Mouse (Mus musculus): ENCODE data around the gene Plrg1. TPM values are rescaled to one million over a fixed set of nuclear protein-coding genes. Genes with fewer than 3 reads are reported as not detected.

The Plrg1 gene
- polyA plus RNA-seq, 1 experiment, result 2.5 TPM

GRCm38 (mm10) chr3:83080567-83081055 lies 25.3 kb downstream of the Plrg1 start:
- H3K27me3 ChIP-seq (replicated peaks), result no peaks in the 10 kb centered on the region
- no peaks in the 10 kb centered on the region for H3K36me3 ChIP-seq (replicated peaks; ENCODE audit: low read length)
- TF ChIP-seq GATA1 (IDR thresholded peaks at IDR 0.05; ENCODE audit: borderline replicate concordance, low read length) (no peak), FLI1 (IDR thresholded peaks at IDR 0.05; ENCODE audit: low read length) (no peak)
- H3K4me3 ChIP-seq (replicated peaks), result peak overlapping the region; percentile 88
- peaks cover 9% of the 10 kb centered on the region for H3K4me1 ChIP-seq
- peaks cover 6% of the 10 kb centered on the region for H3K9me3 ChIP-seq

DNA sequence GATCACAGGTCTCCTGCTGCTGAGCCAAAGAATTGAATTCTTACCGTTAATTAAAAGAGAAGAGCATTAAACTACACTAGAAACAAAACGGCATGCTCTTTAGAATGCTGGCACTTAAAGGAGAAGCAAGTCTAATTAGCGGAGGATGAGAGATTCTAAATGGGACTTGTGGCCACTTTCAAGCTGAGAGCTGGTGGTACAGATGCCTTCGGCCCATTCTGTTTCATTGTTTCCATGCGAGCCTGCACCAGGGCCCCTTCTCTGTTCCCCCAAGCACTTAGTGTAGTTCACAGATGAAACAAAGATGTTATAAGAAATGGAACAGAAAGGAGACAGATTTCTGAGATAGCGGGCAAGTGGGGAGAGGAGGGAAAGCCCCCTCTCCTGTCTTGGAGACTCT lies 42.3 kb downstream of the Plrg1 start:
- TF ChIP-seq GATA1 (IDR thresholded peaks at IDR 0.05; ENCODE audit: borderline replicate concordance, low read length), result no peak
- no peak for TF ChIP-seq FLI1 (IDR thresholded peaks at IDR 0.05; ENCODE audit: low read length)

DNA sequence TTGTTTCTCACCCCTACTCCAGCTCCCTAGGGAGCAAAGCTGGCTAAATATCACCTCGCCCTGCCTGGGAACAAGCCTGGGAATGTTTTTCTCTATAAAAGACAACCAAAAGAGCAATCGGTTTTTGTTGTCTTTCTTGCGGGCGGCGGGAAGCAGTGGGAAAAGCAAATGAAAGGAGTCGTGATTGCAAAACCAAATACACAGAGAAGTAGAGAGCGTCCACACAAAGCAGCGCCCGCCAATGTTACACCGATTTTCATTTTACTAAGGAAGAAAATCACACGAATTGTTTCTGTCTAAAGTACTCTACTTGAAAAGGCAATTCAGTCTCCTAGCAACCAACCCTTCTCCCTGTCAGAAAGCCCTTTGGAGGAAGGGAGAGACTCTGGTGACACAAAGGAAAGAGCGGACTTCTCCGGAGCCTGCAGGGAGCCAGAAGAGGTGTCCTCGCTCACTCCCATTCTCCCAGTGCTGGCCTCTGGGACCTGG lies 43.3 kb downstream of the Plrg1 start:
- Histone ChIP-seq H3K9me3 (peaks cover 7% of the 10 kb centered on the region; the same call in 1 of the 2 replicates), H3K36me3 (replicated peaks; ENCODE audit: low read length) (no peaks in the 10 kb centered on the region), H3K4me3 (replicated peaks) (no peak overlapping the region), H3K4me1 (no peaks in the 10 kb centered on the region), H3K27me3 (replicated peaks) (no peaks in the 10 kb centered on the region)
- no peak for TF ChIP-seq FLI1 (IDR thresholded peaks at IDR 0.05; ENCODE audit: low read length)
- TF ChIP-seq GATA1 (IDR thresholded peaks at IDR 0.05; ENCODE audit: borderline replicate concordance, low read length), result no peak

More for the DNA sequence above, 42.3 kb downstream of the Plrg1 start:
- H3K9me3 ChIP-seq, result peaks cover 5% of the 10 kb centered on the region; the same call in 1 of the 2 replicates
- H3K4me3 ChIP-seq (replicated peaks), result no peak overlapping the region
- H3K27me3 ChIP-seq (replicated peaks), result no peaks in the 10 kb centered on the region
- H3K36me3 ChIP-seq (replicated peaks; ENCODE audit: low read length), result no peaks in the 10 kb centered on the region
- no peaks in the 10 kb centered on the region for H3K4me1 ChIP-seq

DNA sequence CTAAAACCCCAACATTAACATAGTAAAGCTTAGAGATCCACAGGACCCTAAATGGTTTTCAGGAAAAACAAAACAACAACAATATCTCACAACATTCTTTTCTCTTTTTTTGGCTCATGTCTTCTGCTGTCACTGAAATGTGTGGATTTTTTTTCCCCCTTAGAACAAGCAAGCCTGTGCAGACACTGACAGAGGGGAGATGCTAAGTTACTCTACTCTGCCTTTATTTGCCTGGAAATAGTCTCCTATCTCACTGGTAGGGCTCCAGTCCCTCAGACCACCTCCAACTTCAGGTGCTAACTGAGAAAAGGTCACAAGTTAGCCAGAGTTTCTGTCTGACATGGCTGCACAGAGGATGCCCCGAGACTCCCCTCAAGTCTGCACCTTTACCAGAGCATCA lies 43.8 kb downstream of the Plrg1 start:
- TF ChIP-seq FLI1 (IDR thresholded peaks at IDR 0.05; ENCODE audit: low read length) (no peak), GATA1 (IDR thresholded peaks at IDR 0.05; ENCODE audit: borderline replicate concordance, low read length) (no peak)
- Histone ChIP-seq H3K4me3 (replicated peaks) (no peak overlapping the region), H3K36me3 (replicated peaks; ENCODE audit: low read length) (no peaks in the 10 kb centered on the region), H3K27me3 (replicated peaks) (no peaks in the 10 kb centered on the region), H3K4me1 (no peaks in the 10 kb centered on the region), H3K9me3 (peaks cover 8% of the 10 kb centered on the region)

- no peak for TF ChIP-seq GATA1 (IDR thresholded peaks at IDR 0.05; ENCODE audit: borderline replicate concordance, low read length)
- TF ChIP-seq FLI1 (IDR thresholded peaks at IDR 0.05; ENCODE audit: low read length), result no peak
- H3K36me3 ChIP-seq (replicated peaks; ENCODE audit: low read length), result no peaks in the 10 kb centered on the region
- no peaks in the 10 kb centered on the region for H3K4me1 ChIP-seq
- peaks cover 12% of the 10 kb centered on the region for H3K9me3 ChIP-seq
- no peaks in the 10 kb centered on the region for H3K27me3 ChIP-seq (replicated peaks)
- no peak overlapping the region for H3K4me3 ChIP-seq (replicated peaks)
Measured at GRCm38 (mm10) chr3:83099651-83100050, 44.3 kb downstream of the Plrg1 start.

DNA sequence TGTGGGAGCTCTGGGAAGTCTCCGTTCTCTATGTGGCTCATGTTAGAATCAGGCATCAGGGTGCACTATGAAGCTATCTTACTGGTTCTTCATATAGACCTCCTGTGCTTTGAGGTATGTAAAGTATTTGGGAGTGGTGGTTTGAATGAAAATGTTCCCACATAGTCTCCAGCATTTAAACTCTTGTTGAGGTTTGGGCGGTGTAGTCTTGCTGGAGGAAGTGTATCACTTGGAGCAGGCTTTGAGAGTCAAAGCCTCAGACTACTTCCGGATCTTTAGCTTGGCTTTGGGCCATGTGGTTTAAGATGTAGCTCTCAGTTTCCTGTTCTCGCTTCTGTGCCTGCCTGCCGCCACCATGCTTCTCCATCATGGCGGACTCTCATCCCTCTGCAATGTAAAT lies 47.0 kb downstream of the Plrg1 start:
- TF ChIP-seq GATA1 (IDR thresholded peaks at IDR 0.05; ENCODE audit: borderline replicate concordance, low read length), result no peak
- no peak for TF ChIP-seq FLI1 (IDR thresholded peaks at IDR 0.05; ENCODE audit: low read length)
- H3K27me3 ChIP-seq (replicated peaks), result no peaks in the 10 kb centered on the region
- H3K4me3 ChIP-seq (replicated peaks), result no peak overlapping the region
- H3K36me3 ChIP-seq (replicated peaks; ENCODE audit: low read length), result no peaks in the 10 kb centered on the region
- H3K4me1 ChIP-seq, result no peaks in the 10 kb centered on the region
- peaks cover 35% of the 10 kb centered on the region for H3K9me3 ChIP-seq

- TF ChIP-seq GATA1 (IDR thresholded peaks at IDR 0.05; ENCODE audit: borderline replicate concordance, low read length) (no peak), FLI1 (IDR thresholded peaks at IDR 0.05; ENCODE audit: low read length) (no peak)
- H3K4me3 ChIP-seq (replicated peaks), result no peak overlapping the region
Measured at GRCm38 (mm10) chr3:83110163-83110562, 54.8 kb downstream of the Plrg1 start.

GRCm38 (mm10) chr3:83111485-83112261 lies 56.4 kb downstream of the Plrg1 start:
- H3K4me1 ChIP-seq, result no peaks in the 10 kb centered on the region
- peaks cover 6% of the 10 kb centered on the region for H3K27me3 ChIP-seq (replicated peaks)
- no peak overlapping the region for H3K4me3 ChIP-seq (replicated peaks)
- H3K36me3 ChIP-seq (replicated peaks; ENCODE audit: low read length), result no peaks in the 10 kb centered on the region
- TF ChIP-seq GATA1 (IDR thresholded peaks at IDR 0.05; ENCODE audit: borderline replicate concordance, low read length) (no peak), FLI1 (IDR thresholded peaks at IDR 0.05; ENCODE audit: low read length) (no peak)
- peaks cover 4% of the 10 kb centered on the region for H3K9me3 ChIP-seq

More at GRCm38 (mm10) chr3:83110163-83110562, 54.8 kb downstream of the Plrg1 start:
- Histone ChIP-seq H3K36me3 (replicated peaks; ENCODE audit: low read length) (no peaks in the 10 kb centered on the region), H3K27me3 (replicated peaks) (peaks cover 6% of the 10 kb centered on the region), H3K4me1 (no peaks in the 10 kb centered on the region), H3K9me3 (peaks cover 18% of the 10 kb centered on the region)

GRCm38 (mm10) chr3:83112869-83113268 lies 57.5 kb downstream of the Plrg1 start:
- Histone ChIP-seq H3K27me3 (replicated peaks) (peaks cover 6% of the 10 kb centered on the region), H3K4me1 (no peaks in the 10 kb centered on the region), H3K9me3 (no peaks in the 10 kb centered on the region; the same call in 1 of the 2 replicates), H3K4me3 (replicated peaks) (no peak overlapping the region), H3K36me3 (replicated peaks; ENCODE audit: low read length) (no peaks in the 10 kb centered on the region)
- TF ChIP-seq GATA1 (IDR thresholded peaks at IDR 0.05; ENCODE audit: borderline replicate concordance, low read length) (no peak), FLI1 (IDR thresholded peaks at IDR 0.05; ENCODE audit: low read length) (no peak)

GRCm38 (mm10) chr3:83114946-83115345 lies 59.6 kb downstream of the Plrg1 start:
- Histone ChIP-seq H3K36me3 (replicated peaks; ENCODE audit: low read length) (no peaks in the 10 kb centered on the region), H3K4me3 (replicated peaks) (no peak overlapping the region), H3K27me3 (replicated peaks) (peaks cover 6% of the 10 kb centered on the region), H3K4me1 (no peaks in the 10 kb centered on the region), H3K9me3 (no peaks in the 10 kb centered on the region)
- no peak for TF ChIP-seq FLI1 (IDR thresholded peaks at IDR 0.05; ENCODE audit: low read length)
